ENCODE assay signal across 16 mouse cellular contexts in the genomic region with DNA sequence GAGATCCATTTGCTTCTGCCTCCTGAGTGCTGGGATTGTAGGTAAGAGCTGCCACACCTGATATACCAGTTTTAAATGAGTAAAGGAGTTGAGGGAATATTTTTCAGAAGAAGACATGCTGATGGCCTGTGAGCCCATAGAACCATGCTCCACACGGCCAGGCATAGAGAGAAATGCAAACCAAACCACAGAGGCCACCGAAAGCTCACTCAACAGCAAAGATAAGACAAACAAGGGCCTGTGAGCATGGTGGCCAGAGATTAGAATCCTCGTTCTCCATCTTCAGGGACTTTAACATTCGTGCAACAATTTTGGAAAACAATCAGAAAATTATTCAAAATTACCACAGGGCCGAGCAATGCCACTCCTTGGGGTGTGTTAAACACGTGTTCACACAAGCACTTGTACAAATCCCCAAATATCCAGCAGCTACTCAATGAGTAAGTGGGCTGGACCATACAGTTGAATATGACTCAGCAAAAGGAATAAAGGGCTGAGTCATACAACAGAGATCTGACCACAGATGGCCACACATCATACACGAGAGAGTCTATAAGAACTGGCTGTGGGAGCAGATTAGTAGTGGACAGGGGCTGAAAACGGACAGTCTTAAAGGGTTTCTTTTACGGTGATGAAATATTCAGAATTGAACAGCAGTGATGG.
A peak's percentile ranks its signal among the peaks of the same experiment; 100 is the strongest.
DNase-seq lines count a peak whose midpoint lies in the region; ATAC-seq and TF ChIP-seq lines count a peak whose summit lies in the region.
"Had no signal": no experiment of that assay in that cellular context is flagged by ENCODE, and none has a peak within 500 bp of the region (broad histone marks: within the 10 kb centered on the region; RNA-seq: fewer than 3 reads in every experiment).

No protein-coding gene starts in this region.

- no peak for TF ChIP-seq POLR2A in cerebellum, adult 2 months (IDR thresholded peaks at IDR 0.05; ENCODE audit: borderline replicate concordance, insufficient read depth, low read length)

- H3K27ac ChIP-seq in kidney, embryonic 16.5 days (ENCODE audit: low read length): peak overlapping the region; percentile 64; the same call in 1 of the 2 replicates
- H3K27ac ChIP-seq in kidney, embryonic 14.5 days (ENCODE audit: low read depth, low read length): no peak overlapping the region
- no peak overlapping the region for H3K27ac ChIP-seq in cerebellum, adult 2 months (ENCODE audit: insufficient read depth, low read length)
- H3K27ac ChIP-seq: hindbrain, embryonic 14.5 days; liver, embryonic 15.5 days had no signal

- no peak overlapping the region for H3K4me3 ChIP-seq in kidney, embryonic 16.5 days (ENCODE audit: low read length)
- no peak overlapping the region for H3K4me3 ChIP-seq in kidney, embryonic 14.5 days (ENCODE audit: low read length)
- no peak overlapping the region for H3K4me3 ChIP-seq in cerebellum, adult 2 months (replicated peaks; ENCODE audit: insufficient read depth, low read depth, low read length)
- H3K4me3 ChIP-seq: erythroblast, embryonic 14.5 days; liver, embryonic 15.5 days had no signal

- TF ChIP-seq CTCF in cerebellum, adult 2 months (IDR thresholded peaks at IDR 0.05; ENCODE audit: borderline replicate concordance, insufficient read depth, low read depth, low read length): no peak

- no peak for ATAC-seq in kidney, embryonic 16.5 days (ENCODE audit: low FRiP score, low TSS enrichment)
- no peak for ATAC-seq in kidney, embryonic 14.5 days (ENCODE audit: low FRiP score, low TSS enrichment)
- peak; percentile 45; the same call in 1 of the 2 replicates for ATAC-seq in megakaryocyte-erythroid progenitor cell, adult 5-6 weeks (replicated peaks; ENCODE audit: low FRiP score, low TSS enrichment, poor library complexity, severe bottlenecking)
- no peak for ATAC-seq in frontal cortex, adult (ENCODE audit: low TSS enrichment)

- WGBS in kidney, embryonic 16.5 days: 90% methylated on average over 9 of the region's 9 CpGs
- WGBS in kidney, embryonic 14.5 days: 88% methylated on average over 9 of the region's 9 CpGs
- 78% methylated on average over 9 of the region's 9 CpGs for WGBS in cerebellum, adult 2 months

- H3K9ac ChIP-seq in kidney, embryonic 16.5 days (replicated peaks; ENCODE audit: low read length): no peak overlapping the region
- no peak overlapping the region for H3K9ac ChIP-seq in kidney, embryonic 14.5 days (ENCODE audit: low read depth, low read length)
- H3K9ac ChIP-seq: hindbrain, embryonic 14.5 days; liver, embryonic 15.5 days had no signal

- no peak overlapping the region for H3K4me2 ChIP-seq in kidney, embryonic 16.5 days (replicated peaks; ENCODE audit: low read depth, low read length)
- H3K4me2 ChIP-seq in kidney, embryonic 14.5 days (replicated peaks; ENCODE audit: low read depth, low read length): no peak overlapping the region
- H3K4me2 ChIP-seq: hindbrain, embryonic 14.5 days; liver, embryonic 15.5 days had no signal

- H3K4me1 ChIP-seq in kidney, embryonic 16.5 days (ENCODE audit: insufficient read depth, low read length): peaks cover 16% of the 10 kb centered on the region; the same call in 1 of the 2 replicates
- H3K4me1 ChIP-seq in kidney, embryonic 14.5 days (ENCODE audit: control insufficient read depth, insufficient read depth, low read length): peaks cover 9% of the 10 kb centered on the region
- no peaks in the 10 kb centered on the region for H3K4me1 ChIP-seq in cerebellum, adult 2 months (ENCODE audit: control insufficient read depth, insufficient read depth, low read length)

- no peaks in the 10 kb centered on the region for H3K36me3 ChIP-seq in kidney, embryonic 16.5 days (ENCODE audit: insufficient read depth, low read length)
- no peaks in the 10 kb centered on the region for H3K36me3 ChIP-seq in kidney, embryonic 14.5 days (ENCODE audit: control insufficient read depth, insufficient read depth, low read length)
- H3K36me3 ChIP-seq: G1E; liver, embryonic 15.5 days had no signal

- no peaks in the 10 kb centered on the region for H3K9me3 ChIP-seq in kidney, embryonic 16.5 days (ENCODE audit: low read length)
- H3K9me3 ChIP-seq in kidney, embryonic 14.5 days (ENCODE audit: control insufficient read depth, low read length): no peaks in the 10 kb centered on the region
- H3K9me3 ChIP-seq: liver, embryonic 15.5 days had no signal

- DNase-seq in NIH3T3 (ENCODE audit: low read depth): peak; percentile 83
- peak; percentile 63 for DNase-seq in fibroblast of lung, adult 2 months (ENCODE audit: low read depth)
- DNase-seq in cerebellum, adult 2 months: no peak
- DNase-seq: adrenal gland, adult 2 months; cerebellum, postnatal 25 days; gastrocnemius, postnatal 14 days; kidney, adult 8-10 months; thymus, adult 2 months had no signal

- H3K27me3 ChIP-seq in kidney, embryonic 16.5 days (ENCODE audit: insufficient read depth, low read length): no peaks in the 10 kb centered on the region
- no peaks in the 10 kb centered on the region for H3K27me3 ChIP-seq in kidney, embryonic 14.5 days (ENCODE audit: control insufficient read depth, insufficient read depth, low read length)
- H3K27me3 ChIP-seq in cerebellum, adult 2 months (ENCODE audit: control insufficient read depth, insufficient read depth, low read length): no peaks in the 10 kb centered on the region; the same call in 1 of the 2 replicates
- H3K27me3 ChIP-seq: liver, embryonic 15.5 days had no signal

Comparison
In these comparisons a context has a peak if more than half of its experiments do, and no peak if none do; other contexts are left out.
1. DNase-seq: peak in NIH3T3 (single experiment) and fibroblast of lung, adult 2 months (single experiment); none in cerebellum, adult 2 months (0 of 2).